In the genomic region with DNA sequence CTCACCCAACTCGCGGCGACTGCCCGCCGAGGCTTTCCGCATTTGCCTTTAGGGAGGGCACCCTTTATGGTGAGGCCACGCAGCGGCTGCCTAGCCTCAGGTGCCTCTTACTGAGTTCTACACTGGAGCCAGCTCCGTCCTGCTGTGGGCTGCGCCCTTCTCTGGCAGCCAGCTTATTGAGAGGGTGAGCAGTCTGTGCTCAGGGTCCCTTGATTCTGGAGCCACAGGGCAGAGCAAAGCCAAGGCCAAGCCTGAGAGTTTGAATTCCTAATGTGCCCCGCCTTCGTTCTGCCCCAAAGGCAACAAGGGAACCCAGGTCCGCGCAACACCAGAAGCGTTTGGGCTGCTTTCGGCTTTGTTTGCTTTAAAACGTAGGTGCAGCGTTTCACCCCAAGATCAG, we compare ENCODE assay signal across 8 mouse cellular contexts. TPM values are rescaled to one million over a fixed set of nuclear protein-coding genes. Genes with fewer than 3 reads are reported as not detected.
A peak's percentile ranks its signal among the peaks of the same experiment; 100 is the strongest.
DNase-seq lines count a peak whose midpoint lies in the region; ATAC-seq lines count a peak whose summit lies in the region.

No protein-coding gene starts in this region.

- H3K9ac ChIP-seq in heart, embryonic 15.5 days, result no peak overlapping the region
- H3K9ac ChIP-seq in hindbrain, embryonic 11.5 days (ENCODE audit: low read depth, low read length), result peak overlapping the region; percentile 37
- H3K9ac ChIP-seq in midbrain, embryonic 16.5 days (ENCODE audit: low read depth, low read length), result no peak overlapping the region

- H3K9me3 ChIP-seq in heart, embryonic 15.5 days (replicated peaks), result no peaks in the 10 kb centered on the region
- H3K9me3 ChIP-seq in hindbrain, embryonic 11.5 days (ENCODE audit: control insufficient read depth, low read length), result no peaks in the 10 kb centered on the region
- H3K9me3 ChIP-seq in midbrain, embryonic 16.5 days (replicated peaks; ENCODE audit: control insufficient read depth, low read length, poor library complexity, severe bottlenecking), result no peaks in the 10 kb centered on the region

- no peaks in the 10 kb centered on the region for H3K36me3 ChIP-seq in heart, embryonic 15.5 days
- no peaks in the 10 kb centered on the region for H3K36me3 ChIP-seq in hindbrain, embryonic 11.5 days (ENCODE audit: control insufficient read depth, insufficient read depth, low read length)
- H3K36me3 ChIP-seq in midbrain, embryonic 16.5 days (ENCODE audit: control insufficient read depth, insufficient read depth, low read length), result no peaks in the 10 kb centered on the region

- H3K4me1 ChIP-seq in heart, embryonic 15.5 days (replicated peaks), result peaks cover 3% of the 10 kb centered on the region; the same call in 1 of the 2 replicates
- peaks cover 12% of the 10 kb centered on the region; the same call in 1 of the 2 replicates for H3K4me1 ChIP-seq in hindbrain, embryonic 11.5 days (replicated peaks; ENCODE audit: control insufficient read depth, insufficient read depth, low read length)
- H3K4me1 ChIP-seq in midbrain, embryonic 16.5 days (ENCODE audit: control insufficient read depth, insufficient read depth, low read length), result no peaks in the 10 kb centered on the region

- no peak overlapping the region for H3K4me2 ChIP-seq in heart, embryonic 15.5 days
- H3K4me2 ChIP-seq in hindbrain, embryonic 11.5 days (replicated peaks; ENCODE audit: low read depth, low read length), result peak overlapping the region; percentile 37
- peak overlapping the region; percentile 36 for H3K4me2 ChIP-seq in midbrain, embryonic 16.5 days (ENCODE audit: low read length)

- ATAC-seq in heart, embryonic 15.5 days (replicated peaks; ENCODE audit: insufficient number of reproducible peaks, insufficient read depth, low FRiP score, low read depth), result no peak
- ATAC-seq in hindbrain, embryonic 11.5 days (ENCODE audit: low FRiP score), result peak; percentile 39; the same call in 1 of the 2 replicates
- no peak for ATAC-seq in midbrain, embryonic 16.5 days

- H3K4me3 ChIP-seq in heart, embryonic 15.5 days, result peak overlapping the region; percentile 13; the same call in 1 of the 2 replicates
- H3K4me3 ChIP-seq in hindbrain, embryonic 11.5 days (ENCODE audit: low read depth, low read length), result peak overlapping the region; percentile 21
- H3K4me3 ChIP-seq in midbrain, embryonic 16.5 days (ENCODE audit: low read depth, low read length), result no peak overlapping the region; the same call in 1 of the 2 replicates

- peaks cover 89% of the 10 kb centered on the region for H3K27me3 ChIP-seq in heart, embryonic 15.5 days
- H3K27me3 ChIP-seq in hindbrain, embryonic 11.5 days (ENCODE audit: control insufficient read depth, insufficient read depth, low read length), result peaks cover 57% of the 10 kb centered on the region
- H3K27me3 ChIP-seq in midbrain, embryonic 16.5 days (ENCODE audit: control insufficient read depth, insufficient read depth, low read depth, low read length), result peaks cover 56% of the 10 kb centered on the region

- no peak overlapping the region for H3K27ac ChIP-seq in heart, embryonic 15.5 days
- H3K27ac ChIP-seq in hindbrain, embryonic 11.5 days (ENCODE audit: low read depth, low read length), result 0 out of 2 replicates have a peak overlapping the region, but pooled peaks have one; percentile 2
- peak overlapping the region; percentile 70 for H3K27ac ChIP-seq in midbrain, embryonic 16.5 days (ENCODE audit: low read length)

- WGBS in heart, embryonic 15.5 days, result 3% methylated on average over 18 of the region's 18 CpGs
- 2% methylated on average over 18 of the region's 18 CpGs for whole genome bisulfite sequencing in hindbrain, embryonic 11.5 days
- WGBS in midbrain, embryonic 16.5 days, result 2% methylated on average over 18 of the region's 18 CpGs

- DNase-seq in heart, adult 9 months (ENCODE audit: low spot score in 2 of 2), result no peak
- peak; percentile 46 to 53 for DNase-seq in adrenal gland, postnatal 36 days
- peak; percentile 67 for DNase-seq in hindbrain, embryonic 11.5 days (ENCODE audit: low spot score)
- DNase-seq in thymus, postnatal 14 days, result no peak
- no peak for DNase-seq in cerebellum, postnatal 36 days
- no peak for DNase-seq in ovary, postnatal 36 days (ENCODE audit: low spot score)

RNA-seq across cellular contexts. Expression of a gene that starts 41.2 kb away (rescaled TPM):
- polyA plus RNA-seq in heart, embryonic 15.5 days (2015; fragmentation: Nextera tagmentation; extraction: Ambion mirVana), result 25.1 and 27.6 TPM in 2 replicates
- total RNA-seq in adrenal gland, postnatal 36 days (2021), result 100 to 1,000 TPM in 1 of 2 experiments, 10 to 100 TPM in 1; 99.5 to 128 TPM
- polyA plus RNA-seq in hindbrain, embryonic 11.5 days (2014; fragmentation: Nextera tagmentation; extraction: Ambion mirVana), result 95.6 and 120 TPM in 2 replicates
- 78.0 and 102 TPM in 2 replicates for polyA plus RNA-seq in midbrain, embryonic 16.5 days (2015; fragmentation: Nextera tagmentation; extraction: Ambion mirVana)

Comparison
In these comparisons a context has a peak if more than half of its experiments do, and no peak if none do; other contexts are left out.
1. DNase-seq: peak in adrenal gland, postnatal 36 days (2 of 2) and hindbrain, embryonic 11.5 days (single experiment); none in heart, adult 9 months (0 of 2), thymus, postnatal 14 days (single experiment), cerebellum, postnatal 36 days (0 of 2) and ovary, postnatal 36 days (single experiment).